Mouse (Mus musculus): Measurements from ENCODE around the gene Mycs. TPM values are rescaled to one million over a fixed set of nuclear protein-coding genes. Genes with fewer than 3 reads are reported as not detected.

The Mycs gene
- not detected in 2 replicates for polyA plus RNA-seq (2012; rRNA removed)

DNA sequence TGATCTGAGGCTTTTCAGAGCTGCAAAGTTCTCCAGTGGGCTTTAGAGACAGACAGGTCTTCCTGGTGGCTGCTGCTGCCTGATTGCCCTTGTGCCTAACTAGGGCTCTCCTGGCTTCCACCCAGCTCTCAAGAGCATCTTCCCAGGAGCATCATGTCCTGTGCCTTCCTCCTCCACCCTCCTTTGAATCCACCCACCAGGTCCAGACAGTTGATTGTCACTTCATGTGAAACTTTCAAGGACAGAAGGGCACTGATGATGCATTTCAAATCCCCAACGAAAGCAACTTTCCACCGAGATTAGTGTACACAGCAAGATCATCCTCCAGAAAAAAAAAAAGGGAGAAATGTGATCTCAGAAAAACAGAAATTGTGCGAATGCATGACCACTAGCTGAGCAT, at the start of gene Mycs:
TSS of gene Mycs (minus strand) at position 101 of the 400 bp plus-strand sequence.
- no peaks in the 10 kb centered on the region for H3K36me3 ChIP-seq (ENCODE audit: control insufficient read depth, insufficient read depth, low read length)
- WGBS: 81% methylated on average over 3 of the region's 3 CpGs

DNA sequence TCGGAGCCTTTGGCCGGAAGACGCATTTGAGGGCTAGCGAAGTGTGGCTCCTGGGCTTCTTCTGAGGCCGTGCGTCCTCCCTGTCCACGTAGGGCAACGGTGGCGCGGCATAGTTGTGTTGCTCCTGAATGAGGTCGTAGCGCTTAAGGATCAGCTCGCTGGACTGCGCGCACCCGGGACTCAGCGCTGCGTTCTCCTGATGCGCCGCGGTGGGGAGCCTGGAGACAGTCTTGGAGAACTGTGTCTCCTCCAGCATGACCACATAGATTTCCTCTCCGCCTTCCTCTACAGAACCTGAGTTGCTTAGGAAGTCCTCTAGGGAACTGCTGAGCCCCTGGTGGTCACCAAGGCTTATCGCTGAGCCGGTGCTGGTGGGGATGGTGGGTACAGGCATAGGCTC, 1.0 kb downstream of the Mycs start:
- Histone ChIP-seq H3K36me3 (ENCODE audit: control insufficient read depth, insufficient read depth, low read length) (no peaks in the 10 kb centered on the region), H3K4me1 (ENCODE audit: control insufficient read depth, insufficient read depth, insufficient read length, low read length) (no peaks in the 10 kb centered on the region), H3K4me3 (ENCODE audit: low read depth, low read length) (no peak overlapping the region), H3K27ac (ENCODE audit: insufficient read depth, low read depth, low read length) (no peak overlapping the region), H3K27me3 (ENCODE audit: control insufficient read depth, insufficient read depth, low read length) (no peaks in the 10 kb centered on the region)
- 14% methylated on average over 24 of the region's 24 CpGs for WGBS
- TF ChIP-seq CTCF (IDR thresholded peaks at IDR 0.05; ENCODE audit: extremely low read depth, insufficient read length, insufficient replicate concordance, low read depth, low read length) (no peak), POLR2A (IDR thresholded peaks at IDR 0.05; ENCODE audit: low read depth, low read length) (no peak)

More for the DNA sequence above, at the start of gene Mycs:
- Histone ChIP-seq H3K4me3 (ENCODE audit: low read depth, low read length) (no peak within 1 kb of the TSS), H3K27ac (ENCODE audit: insufficient read depth, low read depth, low read length) (no peak within 1 kb of the TSS), H3K4me1 (ENCODE audit: control insufficient read depth, insufficient read depth, insufficient read length, low read length) (no peaks in the 10 kb centered on the region), H3K27me3 (ENCODE audit: control insufficient read depth, insufficient read depth, low read length) (no peaks in the 10 kb centered on the region)
- TF ChIP-seq CTCF (IDR thresholded peaks at IDR 0.05; ENCODE audit: extremely low read depth, insufficient read length, insufficient replicate concordance, low read depth, low read length) (no peak), POLR2A (IDR thresholded peaks at IDR 0.05; ENCODE audit: low read depth, low read length) (no peak)

Other genes starting within 250 kb of the Mycs start
- gene Btbd35f7, start 199.8 kb upstream of the Mycs start, polyA plus RNA-seq (2012; rRNA removed): not detected in 2 replicates

Measured in small intestine, adult 2 months (tissue).